Mouse (Mus musculus): ENCODE results near the gene Ldlrap1.

Gene Ldlrap1

DNA sequence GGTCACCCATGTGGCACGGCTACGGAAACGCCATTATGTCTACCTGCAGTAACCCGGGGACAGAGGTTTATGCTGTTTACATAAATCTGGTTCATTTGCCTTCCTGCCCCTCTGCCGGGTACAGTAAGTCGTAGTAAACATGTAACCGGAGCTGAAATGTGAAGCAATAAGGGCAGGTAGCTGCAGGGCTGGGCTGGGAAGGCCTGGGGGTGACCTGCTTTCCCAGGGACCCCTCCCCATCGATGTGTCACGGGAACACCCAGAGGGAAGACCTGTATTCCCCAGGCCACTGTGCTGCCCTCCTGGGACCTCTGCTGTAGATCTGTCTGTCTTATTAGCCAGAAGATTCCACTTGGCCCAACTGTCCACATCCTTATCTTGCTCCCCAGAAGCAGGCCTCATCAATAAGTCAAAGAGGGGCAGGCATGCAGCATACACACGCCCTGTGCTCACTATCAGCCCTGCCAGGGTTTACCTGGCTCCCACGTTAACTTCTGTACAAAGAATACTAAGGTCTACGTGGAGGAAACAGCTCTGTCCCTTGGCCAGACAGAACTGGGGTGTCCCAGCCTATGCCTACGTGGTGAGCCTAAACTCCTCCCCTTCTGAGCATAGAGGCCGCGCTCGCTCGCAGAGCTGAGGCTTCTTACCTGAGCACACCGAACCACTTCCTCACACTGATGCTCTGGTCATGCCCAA is 16.0 kb downstream of the Ldlrap1 start:
- no peak for DNase-seq (ENCODE audit: low spot score in 2 of 2)

DNA sequence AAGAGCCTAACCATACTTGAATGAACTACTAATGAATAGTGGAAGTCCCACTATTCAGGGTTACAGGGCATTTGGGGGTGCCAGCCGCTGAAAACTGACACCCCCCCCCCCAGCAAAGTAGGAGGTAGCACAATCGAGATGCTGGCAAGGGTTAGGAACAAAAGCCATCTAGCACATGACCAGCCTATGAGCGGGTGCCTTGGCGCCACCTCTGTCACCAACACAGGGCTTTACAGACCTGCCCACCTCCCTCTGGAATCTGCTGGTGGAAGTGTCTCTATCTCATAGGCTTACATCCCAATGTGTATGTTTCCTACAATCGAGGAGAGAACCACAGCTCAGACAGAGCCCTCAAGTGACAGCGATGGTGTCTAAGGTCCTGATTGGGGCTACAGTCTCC is 17.0 kb downstream of the Ldlrap1 start:
- DNase-seq (ENCODE audit: low spot score in 2 of 2), result no peak

DNA sequence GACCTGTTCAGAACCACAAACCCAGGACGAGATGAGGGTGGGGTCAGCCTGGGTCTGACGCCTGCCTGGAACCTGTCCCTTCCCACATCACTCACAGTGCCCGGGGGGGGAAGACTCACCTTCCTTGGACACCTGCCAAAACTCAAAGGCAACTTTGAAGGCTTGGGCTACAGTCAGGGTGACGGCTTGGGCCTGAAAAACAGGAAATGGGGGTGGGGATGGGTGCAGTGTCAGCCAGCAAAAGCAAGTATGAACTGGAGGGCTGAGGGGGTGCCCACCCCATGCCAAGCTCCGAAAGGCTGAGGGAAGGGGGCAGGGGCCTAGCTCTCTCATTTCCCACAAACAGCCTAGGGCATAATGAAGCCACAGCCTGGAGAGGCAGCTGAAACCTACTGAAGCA is 17.6 kb downstream of the Ldlrap1 start:
- no peak for DNase-seq (ENCODE audit: low spot score in 2 of 2)

DNA sequence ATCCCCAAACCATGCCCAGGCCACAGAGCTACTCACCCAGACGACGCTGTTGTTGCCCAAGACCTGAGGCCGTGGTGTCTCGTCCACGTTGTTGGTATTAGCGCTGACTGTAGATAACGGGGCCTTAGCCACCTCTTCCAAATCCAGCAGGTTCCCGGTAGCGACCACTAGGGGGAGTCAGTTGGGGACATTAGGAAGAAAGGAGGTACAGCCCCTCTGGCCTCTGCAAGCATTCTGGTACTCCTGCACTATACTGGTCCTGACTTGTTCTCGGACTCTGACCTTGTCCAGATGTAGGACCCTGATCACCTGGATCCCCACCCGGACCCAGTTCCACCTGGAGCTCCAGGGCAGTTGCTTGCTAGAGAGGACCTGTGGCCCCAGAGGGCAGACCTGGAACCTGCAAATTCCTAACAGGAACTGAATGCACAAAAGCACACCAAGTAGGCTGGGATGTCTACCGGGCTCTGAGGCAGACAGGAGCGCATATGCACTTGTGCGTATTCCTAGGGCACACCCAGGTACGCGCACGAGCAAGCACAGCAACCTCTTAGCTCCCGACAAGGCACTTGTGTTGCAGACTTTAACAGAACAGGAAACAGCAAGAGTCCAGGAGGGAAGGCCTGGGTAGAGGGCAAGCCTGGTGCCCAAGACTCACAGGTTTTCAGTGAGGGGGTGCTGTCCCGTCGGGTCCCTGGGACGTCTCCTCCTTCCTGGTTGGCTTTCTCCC is 18.4 kb downstream of the Ldlrap1 start:
- DNase-seq (ENCODE audit: low spot score in 2 of 2), result no peak

DNA sequence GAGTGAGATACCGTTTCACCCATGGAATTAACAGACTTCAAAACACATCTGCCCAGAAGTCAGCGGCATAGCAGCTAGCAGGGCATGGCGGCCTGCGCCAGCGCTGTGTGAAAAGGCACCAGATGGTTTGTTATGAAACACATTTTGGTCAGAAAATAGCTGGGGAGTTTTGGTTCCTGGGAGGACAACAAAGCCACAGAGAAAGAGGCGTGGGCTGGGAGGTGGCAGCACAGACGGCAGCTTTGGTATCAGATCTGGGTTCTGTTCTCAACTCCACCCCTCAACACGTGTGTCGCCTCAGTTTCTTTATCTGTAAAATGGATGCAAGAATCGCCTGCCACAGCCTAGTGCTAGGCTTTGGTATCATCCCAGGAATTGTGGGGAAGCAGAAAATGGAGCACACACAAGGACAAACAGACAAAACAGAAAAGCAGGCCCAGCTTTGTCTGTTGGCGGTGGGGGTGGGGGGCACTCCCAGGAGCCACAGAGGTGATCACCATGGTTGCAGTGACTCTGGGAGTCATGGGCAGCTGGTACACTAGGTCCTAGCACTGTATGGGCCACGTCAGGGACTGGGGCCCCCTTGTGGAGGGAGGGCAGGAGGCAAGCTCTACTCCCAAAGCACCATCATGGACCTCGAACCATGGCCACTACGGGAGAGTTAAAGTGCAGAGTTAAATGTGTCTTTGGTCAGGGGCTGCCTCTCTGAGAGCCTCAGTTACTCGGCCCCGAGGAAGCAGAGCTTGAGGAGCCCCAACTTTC is 21.7 kb downstream of the Ldlrap1 start:
- DNase-seq (ENCODE audit: low spot score in 2 of 2), result peak; percentile 76 to 82

DNA sequence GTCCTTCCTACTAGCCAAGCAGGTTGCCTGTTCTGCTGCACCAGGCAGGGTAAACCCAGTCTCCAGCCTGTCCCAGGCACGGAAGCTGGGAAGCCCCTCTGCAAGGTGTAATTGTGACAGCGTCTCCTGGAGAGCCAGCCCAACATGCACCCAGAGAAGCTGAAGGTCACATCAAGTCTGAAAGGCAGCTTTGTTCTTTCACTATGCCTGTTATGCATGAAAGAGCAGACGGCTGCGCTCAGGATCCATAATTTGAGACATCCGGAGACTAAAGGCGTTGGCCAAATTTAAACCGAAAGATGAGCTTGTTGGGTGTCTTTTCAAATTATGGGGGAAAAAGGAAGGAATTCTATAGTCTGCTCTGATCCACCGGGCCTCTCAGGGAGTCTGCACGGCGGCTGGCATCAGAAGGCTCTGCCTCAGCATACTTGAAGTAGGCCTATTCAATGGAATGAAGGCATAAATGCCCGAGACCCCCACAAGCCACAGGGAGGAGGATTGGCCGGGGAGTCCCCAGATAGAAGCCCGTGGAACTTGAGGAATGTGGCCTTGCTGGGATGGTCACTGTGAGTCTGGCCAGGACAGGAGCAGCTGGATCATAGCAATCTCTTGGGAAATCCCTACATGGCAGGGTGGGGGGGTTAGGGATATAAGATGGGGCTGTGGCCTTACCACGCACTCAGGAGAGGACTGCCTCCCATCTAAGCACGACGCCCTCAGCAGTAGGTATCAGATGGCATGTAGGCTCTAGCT is 23.8 kb downstream of the Ldlrap1 start:
- DNase-seq (ENCODE audit: low spot score in 2 of 2), result no peak

DNA sequence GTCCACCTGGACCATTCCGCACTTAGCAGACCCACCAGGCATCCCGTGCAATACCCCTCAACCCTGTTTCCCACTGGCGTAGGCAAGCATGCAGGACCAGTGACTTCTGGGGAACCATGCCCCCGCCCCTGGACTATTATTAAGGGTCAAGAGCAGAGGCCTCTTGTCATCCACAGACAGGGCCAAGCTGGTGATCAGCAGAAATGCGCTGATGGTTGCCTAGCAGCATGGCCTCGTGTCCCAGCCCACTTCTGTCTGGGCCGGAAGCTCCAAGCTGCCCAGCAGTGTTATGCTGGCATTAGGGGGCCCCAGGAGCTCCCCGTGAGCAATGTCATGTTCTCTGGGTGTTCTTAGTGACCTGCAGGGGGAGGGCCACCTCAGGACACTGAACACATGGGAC is 25.9 kb downstream of the Ldlrap1 start:
- no peak for DNase-seq (ENCODE audit: low spot score in 2 of 2)

DNA sequence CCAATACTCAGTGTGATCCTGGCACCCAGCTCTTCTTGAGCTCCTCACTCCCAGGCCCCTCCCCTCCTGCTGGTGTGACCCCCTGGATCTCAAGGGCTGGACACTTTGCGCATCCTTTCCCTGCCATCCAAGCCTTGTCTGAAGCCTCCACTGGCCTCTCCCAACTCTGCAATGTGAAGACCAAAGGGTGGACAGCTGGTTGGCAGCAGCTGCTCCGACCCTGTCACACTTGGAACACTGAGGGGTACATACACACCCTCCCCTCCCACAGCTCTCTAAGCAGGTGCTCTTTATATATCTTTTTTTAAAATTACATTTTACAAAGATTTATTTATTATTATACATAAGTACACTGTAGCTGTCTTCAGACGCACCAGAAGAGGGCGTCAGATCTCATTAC is 27.6 kb downstream of the Ldlrap1 start:
- no peak for DNase-seq (ENCODE audit: low spot score in 2 of 2)

DNA sequence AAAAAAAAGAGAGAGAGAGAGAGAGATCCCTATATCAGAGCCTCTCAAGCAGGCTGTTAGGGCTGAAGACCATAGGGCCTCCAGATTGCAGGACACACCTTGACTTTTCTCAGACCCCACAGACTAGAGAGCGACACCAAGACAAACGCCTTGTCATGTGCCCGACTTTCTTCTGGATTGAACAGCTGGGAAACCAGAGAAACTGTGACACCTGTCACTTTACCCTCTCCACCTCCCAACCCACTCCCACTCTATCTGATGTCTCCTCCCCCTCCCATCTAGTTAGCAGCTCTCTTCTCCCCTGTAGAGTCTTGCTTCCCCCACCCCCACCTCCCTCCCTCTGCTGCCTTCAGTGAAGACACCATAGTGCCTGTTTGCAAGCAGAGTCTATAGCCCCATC is 28.3 kb downstream of the Ldlrap1 start:
- DNase-seq (ENCODE audit: low spot score in 2 of 2), result no peak

DNA sequence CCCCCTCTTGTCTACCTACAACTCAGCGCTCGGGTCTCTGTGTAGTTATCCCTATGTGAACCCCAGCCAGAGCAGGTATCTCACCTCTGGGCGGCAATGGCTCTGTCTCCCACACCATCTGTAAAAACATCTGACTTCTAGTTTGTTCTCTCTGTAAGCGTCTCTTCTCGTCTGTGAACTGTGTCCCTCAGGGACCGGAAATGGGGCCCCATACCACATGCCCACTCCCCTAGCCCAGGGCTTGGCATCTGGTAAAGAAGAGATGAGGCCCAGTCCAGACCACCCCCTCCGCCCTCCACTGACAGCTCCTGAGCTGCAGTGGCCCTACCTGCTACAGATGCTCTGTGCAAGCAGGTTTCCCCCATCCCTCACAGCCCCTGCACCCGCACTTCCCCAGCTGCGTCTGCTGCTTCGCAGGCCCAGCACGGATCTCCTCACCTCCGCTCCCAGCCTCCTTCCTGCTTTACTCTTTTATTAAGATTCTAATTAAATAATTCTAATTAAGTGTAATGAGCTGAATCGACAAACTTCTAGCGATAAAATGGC is 30.4 kb downstream of the Ldlrap1 start:
- no peak for DNase-seq (ENCODE audit: low spot score in 2 of 2)

DNA sequence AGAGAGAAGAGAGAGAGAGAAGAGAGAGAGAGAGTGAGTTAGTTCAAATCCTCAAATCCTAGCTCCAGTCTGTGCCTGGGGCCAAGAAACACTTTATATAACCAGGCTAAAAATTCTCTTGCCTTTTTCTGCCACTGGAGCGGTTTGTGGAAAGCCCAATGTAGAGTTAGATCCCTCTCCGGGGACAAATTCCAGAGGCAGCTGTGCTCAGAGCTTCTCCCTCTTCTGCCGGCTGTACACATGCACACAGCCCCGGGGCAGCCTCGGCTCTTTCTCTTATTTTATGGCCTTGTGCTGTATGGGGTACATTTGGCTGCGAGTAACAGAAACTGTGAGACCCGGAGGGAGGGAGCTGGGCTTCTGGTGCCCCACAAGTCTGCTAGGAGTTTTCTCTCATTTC is 31.7 kb downstream of the Ldlrap1 start:
- peak; percentile 37 to 47 for DNase-seq (ENCODE audit: low spot score in 2 of 2)

DNA sequence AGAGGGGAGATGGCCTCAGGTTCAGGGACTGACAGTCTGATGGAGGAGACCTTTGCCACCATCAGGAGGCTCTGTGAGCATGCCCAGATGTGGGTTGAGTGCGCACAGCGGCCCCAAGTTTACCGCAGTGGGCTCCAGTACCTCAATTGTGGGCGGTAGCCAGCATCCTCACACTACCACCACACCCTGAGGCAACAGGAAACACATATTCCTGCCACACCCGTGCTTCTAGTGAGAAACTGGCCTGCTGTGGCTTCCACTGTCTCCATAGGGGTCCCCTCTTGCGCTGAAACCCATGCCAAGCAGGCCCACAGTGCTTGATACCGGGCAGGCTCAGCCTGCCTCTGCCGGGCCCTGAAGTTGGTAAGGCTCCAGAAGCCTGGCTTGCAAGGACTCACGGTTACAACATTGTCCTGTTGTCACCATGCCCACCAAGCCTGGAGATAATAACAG is 33.2 kb downstream of the Ldlrap1 start:
- no peak for DNase-seq (ENCODE audit: low spot score in 2 of 2)

DNA sequence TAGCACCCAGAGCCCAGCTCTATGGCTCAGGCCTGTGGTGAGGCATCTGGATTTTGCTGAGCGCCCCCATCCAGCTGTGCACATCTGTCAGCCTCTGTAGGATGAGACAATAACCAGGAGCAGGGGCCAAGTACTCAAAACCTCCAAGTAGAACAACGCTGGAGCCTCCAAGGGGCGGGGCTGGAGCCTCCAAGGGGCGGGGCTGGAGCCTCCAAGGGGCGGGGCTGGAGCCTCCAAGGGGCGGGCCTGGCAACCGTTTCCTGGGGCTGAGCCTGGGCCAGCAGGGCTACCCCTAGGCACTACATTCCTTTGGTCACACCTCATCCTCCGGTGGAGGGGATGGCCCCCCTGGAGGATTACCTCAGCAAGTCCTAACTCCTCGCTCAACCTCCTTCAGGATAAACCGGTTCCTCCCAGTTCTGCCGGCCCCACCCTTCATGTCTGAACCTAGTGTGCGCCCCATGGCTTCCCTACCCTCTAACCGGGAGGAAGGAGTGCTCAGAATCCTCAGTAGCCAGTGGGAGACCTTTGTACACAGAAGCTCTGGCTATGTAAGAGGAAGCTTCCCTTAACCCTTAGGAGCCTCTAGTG is 33.7 kb downstream of the Ldlrap1 start:
- DNase-seq (ENCODE audit: low spot score in 2 of 2), result no peak

DNA sequence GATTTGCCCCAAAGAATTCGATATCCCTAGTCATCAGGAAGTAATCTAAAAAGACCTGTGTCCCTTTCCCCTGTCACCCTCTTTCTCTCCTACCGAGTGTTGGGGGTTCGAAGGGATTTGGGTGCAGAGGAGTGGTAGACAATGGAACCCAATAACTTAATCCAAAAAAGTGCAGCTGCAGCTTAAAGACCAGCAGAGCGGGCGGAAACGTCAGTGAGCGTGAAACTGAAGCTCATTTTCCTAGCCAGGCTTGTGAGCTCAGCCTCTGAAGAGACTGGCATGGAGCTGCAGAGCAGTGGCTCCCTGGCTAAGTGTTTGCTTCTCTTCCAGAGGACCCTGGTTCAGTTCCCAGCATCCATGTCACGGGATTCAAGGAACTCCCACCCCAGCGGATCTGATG is 34.5 kb downstream of the Ldlrap1 start:
- DNase-seq (ENCODE audit: low spot score in 2 of 2), result no peak

DNA sequence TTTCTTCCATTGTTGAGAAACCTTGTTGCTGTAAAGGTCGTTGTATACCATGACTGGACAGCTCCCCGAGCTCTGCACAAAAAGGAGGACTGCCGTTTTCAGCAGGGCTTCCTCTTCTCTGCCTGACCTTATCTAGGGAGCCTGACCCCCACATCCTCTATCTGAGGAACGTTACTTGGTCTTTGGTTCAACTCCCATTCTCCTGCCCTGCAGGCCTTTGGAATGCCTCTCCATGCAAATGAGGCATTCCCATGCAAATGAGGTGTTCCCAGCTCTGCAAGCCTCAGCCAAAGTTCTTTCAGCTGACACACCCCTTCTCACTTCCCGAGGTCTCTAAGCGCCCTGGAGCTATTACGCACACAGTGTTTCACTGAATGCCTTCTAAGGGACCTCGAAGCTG is 37.7 kb downstream of the Ldlrap1 start:
- no peak for DNase-seq (ENCODE audit: low spot score in 2 of 2)

DNA sequence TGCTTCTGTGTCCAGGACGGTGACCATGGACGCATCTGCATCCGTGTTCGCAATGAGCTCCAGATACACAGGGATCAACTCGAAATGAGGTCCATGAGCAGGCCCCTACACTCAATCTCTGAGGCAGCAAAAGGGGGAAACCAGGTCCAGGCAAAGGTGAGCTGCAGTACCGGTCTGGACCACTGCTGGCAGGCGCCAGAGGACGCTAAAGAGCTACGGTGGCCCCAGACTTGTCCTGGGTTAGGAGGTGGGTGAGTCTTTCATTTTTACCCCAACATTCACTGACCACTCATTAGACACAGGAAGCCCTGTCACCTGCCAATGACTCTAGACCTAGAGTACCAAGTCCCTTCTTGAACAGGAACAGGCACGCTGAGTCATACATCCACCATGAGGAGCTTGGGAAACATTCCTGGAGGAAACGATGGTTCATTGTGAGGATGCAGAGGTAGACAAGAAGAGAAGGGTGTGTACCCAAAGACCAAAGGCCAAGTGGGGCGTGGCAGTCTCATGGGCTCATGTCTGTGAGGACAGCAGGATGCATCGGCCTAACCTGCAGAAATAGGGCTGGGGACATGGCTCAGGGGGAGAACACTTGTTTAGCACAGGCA is 42.0 kb downstream of the Ldlrap1 start:
- DNase-seq (ENCODE audit: low spot score in 2 of 2), result no peak

DNA sequence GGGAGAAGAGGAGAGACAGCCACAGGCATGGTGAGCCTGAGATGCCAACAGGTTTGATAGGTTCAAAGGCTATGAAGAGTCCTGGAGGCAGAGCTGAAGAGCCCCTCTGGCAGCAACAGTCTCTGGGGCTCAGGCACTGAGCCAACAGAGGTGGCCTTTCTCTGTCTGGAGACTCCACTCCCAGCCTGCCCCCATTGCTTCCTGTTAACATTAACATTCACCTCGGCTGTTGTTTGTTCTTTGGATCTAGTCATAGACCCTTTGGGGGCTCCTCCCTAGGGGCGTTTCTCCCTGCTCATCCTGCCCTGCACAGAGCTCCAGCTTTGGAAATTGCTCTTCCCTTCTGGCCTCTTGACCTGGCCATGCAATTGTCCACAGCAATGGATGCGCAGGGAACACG is 42.9 kb downstream of the Ldlrap1 start:
- DNase-seq (ENCODE audit: low spot score in 2 of 2), result no peak

DNA sequence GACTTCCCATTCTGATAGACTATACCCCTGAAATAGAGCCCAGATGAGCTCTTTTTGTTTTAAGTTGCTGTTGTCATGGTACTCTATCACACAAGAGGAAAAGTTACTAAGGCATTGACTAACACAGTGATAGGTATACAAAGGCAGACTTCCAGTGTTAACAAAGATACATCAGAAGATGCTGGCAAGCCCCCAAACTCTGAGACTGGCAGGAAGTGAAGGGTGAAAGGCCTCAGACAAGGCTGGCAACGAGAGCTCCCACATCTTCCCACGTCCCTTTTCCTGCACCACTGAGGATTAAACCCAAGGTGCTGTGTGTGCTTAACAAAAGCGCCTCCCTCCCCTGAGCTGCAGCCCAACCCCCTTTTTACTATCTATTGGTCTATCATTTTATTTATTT is 44.6 kb downstream of the Ldlrap1 start:
- no peak for DNase-seq (ENCODE audit: low spot score in 2 of 2)

DNA sequence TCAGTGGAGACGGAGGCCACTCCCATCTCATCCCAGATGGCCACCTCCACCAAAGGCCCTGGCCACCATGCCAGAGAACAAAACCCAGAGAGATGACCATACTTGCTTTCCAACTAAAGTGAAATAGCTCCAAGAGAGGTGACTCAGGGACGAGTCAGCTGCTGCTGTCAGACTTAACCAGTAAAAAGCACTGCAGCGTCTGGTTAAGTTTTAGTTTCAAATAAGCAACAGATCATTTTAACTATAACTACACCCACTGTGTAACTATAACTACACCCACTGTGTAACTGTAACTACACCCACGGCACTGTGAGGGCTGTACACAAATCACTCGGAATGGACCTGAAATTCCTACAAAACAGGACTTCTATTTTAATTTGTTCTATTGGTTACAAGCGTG is 46.7 kb downstream of the Ldlrap1 start:
- no peak for DNase-seq (ENCODE audit: low spot score in 2 of 2)

DNA sequence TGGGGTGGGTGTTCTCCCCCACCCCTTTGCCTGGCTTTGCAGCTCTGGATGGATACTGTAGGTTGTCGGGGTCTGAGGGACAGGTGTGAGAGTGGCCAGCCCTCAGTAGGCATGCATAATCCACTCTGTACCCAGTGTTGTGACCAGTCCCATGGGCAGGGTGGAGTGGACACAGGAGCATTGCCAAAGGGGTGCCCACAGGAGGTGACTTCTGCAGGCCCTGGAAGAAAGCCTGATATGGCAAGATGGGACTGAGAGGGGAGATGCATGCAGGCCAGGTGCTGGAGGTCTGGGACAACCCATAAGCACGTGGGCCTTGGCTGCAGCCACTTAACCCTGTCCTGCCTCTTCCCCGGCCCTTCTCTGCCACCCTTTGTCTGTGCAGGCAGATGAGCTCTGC is 47.5 kb downstream of the Ldlrap1 start:
- DNase-seq (ENCODE audit: low spot score in 2 of 2), result no peak

DNA sequence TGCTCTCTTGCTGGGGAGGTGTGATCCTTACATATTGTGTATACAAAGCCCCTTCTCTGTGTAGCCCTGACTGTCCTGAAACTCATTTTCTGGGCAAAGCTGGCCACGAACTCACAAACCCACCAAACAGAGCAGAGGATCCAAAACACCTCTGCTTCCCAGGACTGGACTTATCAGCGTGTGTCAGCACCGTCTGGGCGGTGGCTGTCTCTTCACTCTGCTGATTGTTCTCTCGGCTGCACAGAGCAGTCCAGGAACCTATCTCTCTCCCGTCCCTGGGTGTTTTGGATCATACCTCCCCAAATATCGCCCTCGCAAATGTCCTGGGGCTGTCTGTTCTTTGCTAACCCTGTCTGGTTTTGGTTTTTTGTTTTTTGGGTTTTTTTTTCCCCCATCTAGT is 48.3 kb downstream of the Ldlrap1 start:
- DNase-seq (ENCODE audit: low spot score in 2 of 2), result no peak

All from right cerebral cortex, adult 2 months (tissue).